Mouse (Mus musculus): ENCODE measurements around the gene Tmem132b.
A peak's percentile ranks its signal among the peaks of the same experiment; 100 is the strongest.

The Tmem132b gene

GRCm38 (mm10) chr5:125531634-125532033 is at the start of gene Tmem132b:
Tmem132b (plus strand) TSS chr5:125531774.
- DNase-seq, result no peak

GRCm38 (mm10) chr5:125482474-125482873 is 49.1 kb upstream of the Tmem132b start:
- DNase-seq, result no peak

GRCm38 (mm10) chr5:125483712-125484611 is 47.6 kb upstream of the Tmem132b start:
- DNase-seq, result no peak

GRCm38 (mm10) chr5:125485031-125485778 is 46.4 kb upstream of the Tmem132b start:
- DNase-seq, result no peak

- DNase-seq, result no peak
These were observed 45.5 kb upstream of the Tmem132b start for GRCm38 (mm10) chr5:125486088-125486487.

GRCm38 (mm10) chr5:125487375-125488115 is 44.0 kb upstream of the Tmem132b start:
- DNase-seq, result no peak

GRCm38 (mm10) chr5:125488116-125488455 is 43.5 kb upstream of the Tmem132b start:
- DNase-seq, result no peak

- DNase-seq, result peak; percentile 32 to 38
These were observed 42.6 kb upstream of the Tmem132b start for GRCm38 (mm10) chr5:125488953-125489352.

GRCm38 (mm10) chr5:125491107-125491506 is 40.5 kb upstream of the Tmem132b start:
- DNase-seq, result no peak

GRCm38 (mm10) chr5:125492379-125493092 is 39.0 kb upstream of the Tmem132b start:
- DNase-seq, result no peak

GRCm38 (mm10) chr5:125493093-125493423 is 38.5 kb upstream of the Tmem132b start:
- DNase-seq, result no peak

- DNase-seq, result no peak
These were observed 35.9 kb upstream of the Tmem132b start for GRCm38 (mm10) chr5:125495655-125496054.

- DNase-seq, result peak; percentile 53 to 56
These were observed 33.6 kb upstream of the Tmem132b start for GRCm38 (mm10) chr5:125497821-125498600.

- no peak for DNase-seq
These were observed 30.1 kb upstream of the Tmem132b start for GRCm38 (mm10) chr5:125501505-125501904.

- no peak for DNase-seq
These were observed 29.4 kb upstream of the Tmem132b start for GRCm38 (mm10) chr5:125502186-125502585.

- no peak for DNase-seq
These were observed 27.9 kb upstream of the Tmem132b start for GRCm38 (mm10) chr5:125503628-125504027.

- no peak for DNase-seq
These were observed 26.9 kb upstream of the Tmem132b start for GRCm38 (mm10) chr5:125504692-125505091.

GRCm38 (mm10) chr5:125505968-125506367 is 25.6 kb upstream of the Tmem132b start:
- DNase-seq, result no peak

GRCm38 (mm10) chr5:125507582-125507981 is 24.0 kb upstream of the Tmem132b start:
- DNase-seq, result no peak

GRCm38 (mm10) chr5:125508006-125508405 is 23.6 kb upstream of the Tmem132b start:
- DNase-seq, result no peak

- DNase-seq, result peak; percentile 49 to 58
These were observed 22.0 kb upstream of the Tmem132b start for GRCm38 (mm10) chr5:125509541-125509940.

GRCm38 (mm10) chr5:125515006-125515405 is 16.6 kb upstream of the Tmem132b start:
- no peak for DNase-seq
